Mouse (Mus musculus) heart, embryonic 11.5 days (tissue): Measurements from ENCODE around the gene Riok2. TPM values are rescaled to one million over a fixed set of nuclear protein-coding genes. Genes with fewer than 3 reads are reported as not detected.
"Not testable (repeated sequence)": the region's sequence is repeated elsewhere in the genome, so short reads cannot be mapped to it uniquely, and the experiment has no call there.

Source experiments
- ATAC-seq: fragments of 200-750 bp; cut with Nextera tagmentation; replicated peaks from 2 replicates; pipeline ENCODE4 v1.8.0; 2017; ENCODE audit warnings: moderate library complexity; ENCODE audit not compliant: insufficient number of reproducible peaks, low FRiP score, low TSS enrichment
- H3K27ac ChIP-seq: fragments of 300-500 bp; sonication (generic); 2 replicates; pipeline ENCODE4 v1.5.1; 2014; ENCODE audit warnings: mild to moderate bottlenecking, low read depth, low read length
- H3K27me3 ChIP-seq: fragments of 300-500 bp; sonication (generic); 2 replicates; pipeline ENCODE4 v1.6.1; 2014; ENCODE audit warnings: mild to moderate bottlenecking, low read length, mixed read lengths; ENCODE audit not compliant: control insufficient read depth, insufficient read depth
- H3K36me3 ChIP-seq: fragments of 300-500 bp; sonication (generic); 2 replicates; pipeline ENCODE4 v1.6.1; 2014; ENCODE audit warnings: mild to moderate bottlenecking, low read length, moderate library complexity, mixed read lengths; ENCODE audit not compliant: control insufficient read depth, insufficient read depth
- H3K4me1 ChIP-seq: fragments of 300-500 bp; sonication (generic); 2 replicates; pipeline ENCODE4 v1.6.1; 2014; ENCODE audit warnings: low read length; ENCODE audit not compliant: control insufficient read depth, insufficient read depth
- H3K4me2 ChIP-seq: fragments of 300-500 bp; sonication (generic); 2 replicates; pipeline ENCODE4 v1.6.1; 2014; ENCODE audit warnings: mild to moderate bottlenecking, moderate library complexity
- H3K4me3 ChIP-seq: fragments of 300-500 bp; sonication (generic); 2 replicates; pipeline ENCODE4 v1.5.1; 2014; ENCODE audit warnings: low read depth, low read length
- H3K9ac ChIP-seq: fragments of 300-500 bp; sonication (generic); 2 replicates; pipeline ENCODE4 v1.6.1; 2014; ENCODE audit warnings: mild to moderate bottlenecking, low read depth, low read length, moderate library complexity
- H3K9me3 ChIP-seq: fragments of 300-500 bp; sonication (generic); replicated peaks from 2 replicates; pipeline ENCODE4 v1.6.1; 2016; ENCODE audit warnings: low read length; ENCODE audit not compliant: control insufficient read depth
- WGBS: fragments of 180-500 bp; shearing (Covaris S2); extraction: QIAGEN DNeasy Blood & Tissue Kit; methylation state at CpG from one replicate; pipeline ENCODE4 v1.1.7; 2014; ENCODE audit not compliant: insufficient replicate concordance; 5-methylcytosine and 5-hydroxymethylcytosine counted together
- polyA plus RNA-seq: library from polyadenylated mRNA; unstranded; fragments of >200 nt; fragmentation: Nextera tagmentation; extraction: Ambion mirVana; gene quantifications from 2 replicates; pipeline ENCODE4 v1.2.1, GENCODE M21; 2014

Gene Riok2
- polyA plus RNA-seq = 24.1 and 25.3 TPM in 2 replicates

GRCm38 (mm10) chr17:17373918-17374910 lies at the start of gene Riok2:
Riok2 (plus strand) TSS chr17:17374309.
- H3K27me3 ChIP-seq = no peaks in the 10 kb centered on the region
- peak within 1 kb of the TSS; percentile 87 for H3K9ac ChIP-seq

GRCm38 (mm10) chr17:17326022-17326421 lies 48.1 kb upstream of the Riok2 start:
- not testable (repeated sequence) for H3K9me3 ChIP-seq, H3K27ac ChIP-seq, H3K4me3 ChIP-seq, H3K4me2 ChIP-seq, H3K9ac ChIP-seq, H3K27me3 ChIP-seq, H3K4me1 ChIP-seq, H3K36me3 ChIP-seq, ATAC-seq
- 70% methylated on average over 1 of the region's 1 CpGs for WGBS

More at GRCm38 (mm10) chr17:17373918-17374910, at the start of gene Riok2:
- peak within 1 kb of the TSS; percentile 81 for H3K4me2 ChIP-seq
- peaks cover 6% of the 10 kb centered on the region; the same call in 1 of the 2 replicates for H3K36me3 ChIP-seq
- H3K27ac ChIP-seq = peak within 1 kb of the TSS; percentile 87
- under 1% methylated on average over 48 of the region's 48 CpGs for WGBS
- peak; percentile 98 for ATAC-seq
- no peaks in the 10 kb centered on the region; the same call in 1 of the 2 replicates for H3K4me1 ChIP-seq
- peak within 1 kb of the TSS; percentile 67 for H3K4me3 ChIP-seq
- no peaks in the 10 kb centered on the region for H3K9me3 ChIP-seq

GRCm38 (mm10) chr17:17326636-17327035 lies 47.5 kb upstream of the Riok2 start:
- ATAC-seq = no peak
- Histone ChIP-seq H3K4me2 (no peak overlapping the region), H3K36me3 (no peaks in the 10 kb centered on the region), H3K4me1 (no peaks in the 10 kb centered on the region), H3K9ac (no peak overlapping the region), H3K27me3 (no peaks in the 10 kb centered on the region), H3K27ac (no peak overlapping the region), H3K9me3 (no peaks in the 10 kb centered on the region), H3K4me3 (no peak overlapping the region)
- WGBS = 83% methylated on average over 4 of the region's 4 CpGs

GRCm38 (mm10) chr17:17345374-17346183 lies 28.5 kb upstream of the Riok2 start:
- not testable (repeated sequence) for H3K27me3 ChIP-seq, H3K9ac ChIP-seq, H3K4me1 ChIP-seq, H3K9me3 ChIP-seq, H3K27ac ChIP-seq, H3K36me3 ChIP-seq
- H3K4me2 ChIP-seq = peak overlapping the region; percentile 58
- peak; percentile 57; the same call in 1 of the 2 replicates for ATAC-seq
- 3% methylated on average over 33 of the region's 40 CpGs for WGBS
- H3K4me3 ChIP-seq = peak overlapping the region; percentile 36

GRCm38 (mm10) chr17:17346281-17346680 lies 27.8 kb upstream of the Riok2 start:
- WGBS = 44% methylated on average over 4 of the region's 4 CpGs
- Histone ChIP-seq H3K4me2 (peak overlapping the region; percentile 58), H3K4me3 (peak overlapping the region; percentile 36)
- H3K36me3 ChIP-seq, H3K4me1 ChIP-seq, ATAC-seq, H3K27ac ChIP-seq, H3K9me3 ChIP-seq, H3K9ac ChIP-seq, H3K27me3 ChIP-seq: not testable (repeated sequence)

GRCm38 (mm10) chr17:17373550-17373917 lies 575 bp upstream of the Riok2 start:
- Histone ChIP-seq H3K27me3 (no peaks in the 10 kb centered on the region), H3K9me3 (no peaks in the 10 kb centered on the region), H3K9ac (peak overlapping the region; percentile 87), H3K4me3 (peak overlapping the region; percentile 67), H3K27ac (peak overlapping the region; percentile 87), H3K36me3 (peaks cover 6% of the 10 kb centered on the region; the same call in 1 of the 2 replicates), H3K4me1 (no peaks in the 10 kb centered on the region; the same call in 1 of the 2 replicates), H3K4me2 (peak overlapping the region; percentile 81)
- no peak for ATAC-seq
- WGBS = 8% methylated on average over 6 of the region's 6 CpGs

- H3K9ac ChIP-seq = no peak overlapping the region
- H3K36me3 ChIP-seq = peaks cover 6% of the 10 kb centered on the region; the same call in 1 of the 2 replicates
- peak overlapping the region; percentile 81 for H3K4me2 ChIP-seq
- H3K4me3 ChIP-seq = peak overlapping the region; percentile 67
- no peaks in the 10 kb centered on the region for H3K27me3 ChIP-seq
- no peak overlapping the region for H3K27ac ChIP-seq
- no peaks in the 10 kb centered on the region for H3K9me3 ChIP-seq
- H3K4me1 ChIP-seq = no peaks in the 10 kb centered on the region; the same call in 1 of the 2 replicates
- ATAC-seq = no peak
- WGBS = 88% methylated on average over 3 of the region's 3 CpGs
Observed at GRCm38 (mm10) chr17:17375581-17375980, 1.5 kb downstream of the Riok2 start.

GRCm38 (mm10) chr17:17383703-17384102 lies 9.6 kb downstream of the Riok2 start:
- Histone ChIP-seq H3K4me3 (no peak overlapping the region), H3K27ac (no peak overlapping the region), H3K4me1 (no peaks in the 10 kb centered on the region), H3K36me3 (peaks cover 24% of the 10 kb centered on the region), H3K4me2 (no peak overlapping the region), H3K9me3 (no peaks in the 10 kb centered on the region), H3K9ac (no peak overlapping the region), H3K27me3 (no peaks in the 10 kb centered on the region)
- 91% methylated on average over 4 of the region's 4 CpGs for WGBS
- ATAC-seq = no peak
